Mouse (Mus musculus) CD4-positive, CD25-positive, alpha-beta regulatory T cell, adult 2 months (primary cell): ENCODE data around the gene Zfp42.

Experiments
- DNase-seq: peaks from one replicate; pipeline ENCODE4 v3.0.0-alpha.2; 2012; ENCODE audit warnings: low read depth, low spot score

Zfp42 gene

GRCm38 (mm10) chr8:43255695-43256094, 51.1 kb downstream of the Zfp42 start:
- DNase-seq: no peak

- no peak for DNase-seq
These were observed 55.1 kb downstream of the Zfp42 start for GRCm38 (mm10) chr8:43251653-43252052.

GRCm38 (mm10) chr8:43248707-43249106, 58.1 kb downstream of the Zfp42 start:
- DNase-seq: no peak
